Mouse (Mus musculus) cerebellum, adult 2 months (tissue): ENCODE measurements around the gene Grik4. TPM values are rescaled to one million over a fixed set of nuclear protein-coding genes. Genes with fewer than 3 reads are reported as not detected.
A peak's percentile ranks its signal among the peaks of the same experiment; 100 is the strongest.

ENCODE experiments used
- DNase-seq, 2 experiments: peaks; one replicate each; pipeline ENCODE4 v3.0.0; 2021
- H3K27ac ChIP-seq: fragments of 200-500 bp; 2 replicates; pipeline ENCODE4 v1.5.1; 2012; ENCODE audit warnings: low read length, control low read depth, inconsistent platforms; ENCODE audit not compliant: insufficient read depth
- H3K27me3 ChIP-seq: fragments of 200-500 bp; 2 replicates; pipeline ENCODE4 v1.6.1; 2012; ENCODE audit warnings: inconsistent platforms, mild to moderate bottlenecking, low read length, moderate library complexity; ENCODE audit not compliant: control insufficient read depth, insufficient read depth
- H3K4me1 ChIP-seq: fragments of 200-500 bp; 2 replicates; pipeline ENCODE4 v1.6.1; 2011; ENCODE audit warnings: low read length; ENCODE audit not compliant: control insufficient read depth, insufficient read depth
- H3K4me3 ChIP-seq: fragments of 200-500 bp; replicated peaks from 2 replicates; pipeline ENCODE3; 2011; ENCODE audit warnings: mild to moderate bottlenecking, low read depth, low read length, control low read depth; ENCODE audit not compliant: insufficient read depth
- CTCF ChIP-seq: fragments of 200-500 bp; IDR thresholded peaks from 2 replicates; pipeline ENCODE4 v1.5.1; 2011; ENCODE audit warnings: low read depth, mild to moderate bottlenecking, control low read depth, low read length, moderate library complexity, borderline replicate concordance; ENCODE audit not compliant: insufficient read depth
- POLR2A ChIP-seq: fragments of 200-500 bp; IDR thresholded peaks from 2 replicates; pipeline ENCODE4 v1.6.1; 2011; ENCODE audit warnings: low read length, control low read depth, borderline replicate concordance; ENCODE audit not compliant: insufficient read depth
- WGBS: fragments of 180-500 bp; shearing (Covaris S2); methylation state at CpG from one replicate; pipeline ENCODE4 v1.1.7; 2018; 5-methylcytosine and 5-hydroxymethylcytosine counted together
- polyA plus RNA-seq: library from polyadenylated mRNA; depleted of rRNA; stranded (reverse); fragments of >200 nt; gene quantifications from 2 replicates; pipeline ENCODE4 v1.2.3, GENCODE M21; 2012

Gene Grik4
- polyA plus RNA-seq, 1 experiment, result 10.5 TPM

DNA sequence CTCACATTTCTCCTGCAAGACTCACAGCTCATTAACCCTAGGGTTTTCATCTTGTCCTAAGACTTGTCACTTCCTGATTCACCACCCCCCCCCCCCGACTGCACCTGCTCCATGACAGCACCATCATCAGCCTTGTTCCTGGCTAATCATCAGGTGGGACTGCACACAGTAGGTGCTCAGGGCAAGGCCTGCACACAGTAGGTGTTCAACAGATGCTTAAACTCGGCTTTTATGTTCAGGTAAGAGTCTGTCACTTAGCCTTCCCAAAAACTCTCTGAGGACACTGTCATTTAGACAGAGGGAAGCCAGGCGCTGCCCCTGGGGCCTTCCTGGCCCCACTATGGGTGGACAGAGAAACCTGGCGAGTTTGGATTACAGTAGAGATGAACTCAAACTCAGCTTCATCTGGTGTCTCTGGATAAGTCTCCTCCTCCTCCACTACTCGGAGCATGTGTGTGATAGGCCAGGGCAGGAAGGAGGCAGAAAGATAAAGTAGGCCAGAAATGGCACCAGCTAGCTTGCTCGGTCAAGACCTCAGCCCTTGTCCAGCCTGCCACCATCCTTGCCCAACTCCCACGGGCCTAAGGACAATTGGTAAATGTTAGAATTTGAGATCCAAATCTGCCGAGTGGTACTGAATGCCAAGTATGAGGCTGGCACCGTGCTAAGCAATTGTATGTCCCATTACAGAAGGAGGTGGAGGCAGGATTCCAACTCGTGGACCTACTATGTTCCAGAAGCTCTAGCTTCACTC is 61.1 kb downstream of the Grik4 start:
- TF ChIP-seq CTCF, result no peak
- no peak for TF ChIP-seq POLR2A
- no peaks in the 10 kb centered on the region for H3K27me3 ChIP-seq
- H3K27ac ChIP-seq, result no peak overlapping the region
- no peak overlapping the region for H3K4me3 ChIP-seq
- H3K4me1 ChIP-seq, result no peaks in the 10 kb centered on the region
- 72% methylated on average over 10 of the region's 10 CpGs for WGBS
- DNase-seq, result no peak

DNA sequence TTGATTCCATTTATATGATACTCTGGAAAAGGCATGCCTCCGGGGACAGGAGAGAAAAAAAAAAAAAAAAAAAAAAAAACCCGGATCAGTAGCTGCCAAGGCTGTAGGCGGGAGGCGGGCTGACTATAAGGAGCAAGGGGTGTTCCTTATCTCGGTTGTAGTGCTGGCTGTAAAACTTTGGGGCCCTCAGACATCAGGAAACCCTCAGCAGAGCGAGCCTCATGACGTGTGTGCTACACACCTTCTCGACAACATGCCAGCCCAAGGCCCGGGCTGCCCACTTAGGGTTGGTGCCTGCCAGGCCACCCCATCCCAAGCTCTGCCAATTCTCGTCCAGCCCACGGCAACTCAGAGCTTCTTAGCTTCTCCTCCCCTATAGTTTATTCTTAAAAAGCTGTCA is 62.0 kb downstream of the Grik4 start:
- H3K4me3 ChIP-seq, result no peak overlapping the region
- TF ChIP-seq CTCF (no peak), POLR2A (no peak)
- WGBS, result 45% methylated on average over 11 of the region's 11 CpGs
- DNase-seq, result no peak
- H3K4me1 ChIP-seq, result no peaks in the 10 kb centered on the region
- H3K27ac ChIP-seq, result no peak overlapping the region
- no peaks in the 10 kb centered on the region for H3K27me3 ChIP-seq

DNA sequence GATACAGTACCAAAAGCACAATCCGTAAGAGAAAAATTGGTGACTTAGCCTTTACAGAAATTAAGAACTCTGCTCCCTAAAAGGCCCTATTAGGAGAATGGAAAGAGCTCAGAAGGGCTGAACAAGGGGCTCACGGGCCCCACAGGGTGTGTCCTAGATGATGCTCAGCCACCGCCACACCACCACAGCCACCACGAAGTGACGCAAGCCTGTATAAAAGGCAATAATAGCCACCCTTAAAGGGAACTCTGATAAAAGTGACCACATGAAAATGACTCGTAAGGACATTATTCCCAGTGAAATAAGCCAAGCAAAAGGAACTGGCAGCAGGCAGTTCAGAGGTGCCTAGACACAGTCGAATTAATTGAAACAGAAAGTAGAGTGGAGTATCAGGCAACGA is 63.3 kb downstream of the Grik4 start:
- WGBS, result 82% methylated on average over 8 of the region's 8 CpGs
- no peak for DNase-seq
- H3K4me1 ChIP-seq, result no peaks in the 10 kb centered on the region

DNA sequence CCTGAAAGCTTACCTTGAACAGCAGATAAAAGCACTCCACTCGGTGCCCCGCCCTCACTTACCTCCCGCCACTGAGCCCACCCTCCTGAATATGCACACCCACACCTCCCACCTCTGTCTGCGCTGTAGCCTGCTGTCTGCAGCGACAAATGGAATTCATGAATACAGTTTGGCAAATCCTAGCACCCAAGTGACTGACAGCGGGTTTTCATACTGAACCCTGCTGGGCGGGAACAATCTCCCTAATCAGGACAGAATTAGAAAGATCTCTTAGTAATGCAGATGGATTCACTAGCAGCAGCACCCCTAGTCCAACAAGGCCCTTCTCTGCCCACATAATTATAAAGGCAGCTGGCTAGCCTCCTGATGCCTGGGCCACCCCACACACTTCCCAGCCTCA is 65.9 kb downstream of the Grik4 start:
- H3K4me1 ChIP-seq, result no peaks in the 10 kb centered on the region
- DNase-seq, result no peak
- 56% methylated on average over 7 of the region's 7 CpGs for WGBS
- H3K27me3 ChIP-seq, result no peaks in the 10 kb centered on the region
- TF ChIP-seq CTCF (no peak), POLR2A (no peak)
- no peak overlapping the region for H3K4me3 ChIP-seq
- no peak overlapping the region for H3K27ac ChIP-seq

More for the DNA sequence above, 63.3 kb downstream of the Grik4 start:
- no peak for TF ChIP-seq CTCF
- no peak for TF ChIP-seq POLR2A
- no peak overlapping the region for H3K27ac ChIP-seq
- H3K27me3 ChIP-seq, result no peaks in the 10 kb centered on the region
- no peak overlapping the region for H3K4me3 ChIP-seq

DNA sequence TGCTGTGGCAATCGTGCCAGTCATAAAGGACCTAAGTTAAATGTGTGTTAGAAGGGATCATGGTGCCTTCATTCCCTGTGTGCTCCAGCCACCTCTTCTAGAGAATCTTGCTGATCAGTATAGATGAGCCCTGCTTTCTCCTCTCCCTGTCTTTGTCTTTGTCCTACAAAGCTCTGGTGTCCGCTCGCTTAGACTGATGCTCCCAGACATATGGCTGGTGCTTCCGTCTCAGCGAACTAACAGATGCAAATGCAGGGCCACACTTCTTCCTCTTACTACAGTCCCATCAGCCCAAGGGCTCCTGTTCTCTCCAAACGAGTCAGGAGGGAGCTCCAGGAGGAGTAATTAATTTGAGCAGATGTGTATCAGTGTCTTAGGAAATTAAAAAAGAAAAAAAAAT is 71.4 kb downstream of the Grik4 start:
- no peak for DNase-seq
- no peak overlapping the region for H3K27ac ChIP-seq
- TF ChIP-seq POLR2A (no peak), CTCF (no peak)
- no peak overlapping the region for H3K4me3 ChIP-seq
- no peaks in the 10 kb centered on the region; the same call in 1 of the 2 replicates for H3K27me3 ChIP-seq
- no peaks in the 10 kb centered on the region for H3K4me1 ChIP-seq
- WGBS, result 44% methylated on average over 6 of the region's 6 CpGs

DNA sequence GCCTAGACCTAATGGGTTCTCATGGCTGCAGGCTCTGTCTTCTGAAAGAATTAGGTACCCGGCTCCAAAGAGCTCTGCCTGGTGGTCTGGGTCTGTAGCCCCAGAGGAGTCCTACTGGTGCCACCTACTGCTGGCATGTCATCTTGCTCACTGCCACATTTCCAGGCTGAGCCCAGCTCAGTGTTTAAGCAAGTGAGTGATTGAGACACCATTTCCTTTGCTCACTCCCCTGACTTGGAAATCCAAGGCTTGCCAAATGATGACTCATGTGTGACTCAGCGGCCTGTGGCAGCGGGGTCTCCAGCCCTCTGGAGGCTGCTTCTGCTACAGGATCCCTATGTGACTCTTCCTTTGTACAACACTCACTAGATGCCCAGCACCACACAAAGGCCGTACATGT is 72.6 kb downstream of the Grik4 start:
- TF ChIP-seq POLR2A, result no peak
- no peak for TF ChIP-seq CTCF
- 74% methylated on average over 4 of the region's 4 CpGs for WGBS
- no peaks in the 10 kb centered on the region for H3K4me1 ChIP-seq
- no peak overlapping the region for H3K27ac ChIP-seq
- H3K4me3 ChIP-seq, result no peak overlapping the region
- H3K27me3 ChIP-seq, result no peaks in the 10 kb centered on the region; the same call in 1 of the 2 replicates
- peak; percentile 33 to 47 for DNase-seq

DNA sequence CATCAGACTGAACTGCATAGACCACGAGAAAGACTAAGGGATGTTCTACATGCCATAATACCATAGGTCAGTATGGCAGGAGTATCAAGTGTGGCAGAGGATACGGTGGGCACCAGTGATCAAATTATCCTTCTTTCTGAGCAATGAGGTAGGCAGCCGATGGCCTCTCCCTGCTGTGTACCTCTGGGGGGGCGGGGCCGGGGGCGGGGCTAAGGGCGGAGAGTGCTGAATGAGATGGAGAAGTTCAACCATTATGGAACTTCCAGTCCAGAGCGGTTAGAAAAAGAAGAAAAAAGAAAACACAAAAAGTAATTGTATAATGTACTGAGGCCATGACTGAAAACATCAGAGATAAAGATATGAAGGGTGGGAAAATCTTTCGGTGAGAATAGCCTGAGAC is 74.0 kb downstream of the Grik4 start:
- Histone ChIP-seq H3K27me3 (no peaks in the 10 kb centered on the region; the same call in 1 of the 2 replicates), H3K4me3 (no peak overlapping the region), H3K27ac (no peak overlapping the region), H3K4me1 (0 out of 2 replicates have a peak, but pooled peaks cover 3% of the 10 kb centered on the region)
- 54% methylated on average over 9 of the region's 9 CpGs for WGBS
- TF ChIP-seq CTCF, result no peak
- DNase-seq, result no peak

DNA sequence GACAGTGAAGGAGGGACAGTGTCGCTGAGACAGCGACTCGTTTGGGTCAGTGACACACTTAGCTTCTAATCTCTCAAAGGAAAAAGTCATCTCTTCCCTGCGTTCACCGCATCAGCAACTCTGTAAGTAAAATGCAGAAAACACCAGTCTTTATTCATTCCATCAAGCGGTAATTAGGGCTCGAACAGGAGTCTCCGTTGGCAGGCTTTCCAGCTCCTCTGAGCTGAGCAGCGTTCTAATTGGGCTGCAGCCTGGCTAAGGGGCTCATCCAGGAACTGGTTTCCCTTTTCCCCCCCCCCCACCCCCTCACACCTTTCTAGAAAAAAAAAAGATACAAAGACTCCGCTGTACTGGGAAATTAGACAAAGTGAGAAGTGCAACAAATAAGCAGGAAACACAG is 75.8 kb downstream of the Grik4 start:
- Histone ChIP-seq H3K27ac (no peak overlapping the region), H3K4me1 (0 out of 2 replicates have a peak, but pooled peaks cover 3% of the 10 kb centered on the region), H3K27me3 (no peaks in the 10 kb centered on the region; the same call in 1 of the 2 replicates), H3K4me3 (no peak overlapping the region)
- no peak for DNase-seq
- WGBS, result 53% methylated on average over 10 of the region's 10 CpGs
- TF ChIP-seq CTCF (no peak), POLR2A (no peak)
